In genomic region chr7:28924802-28925201, GRCm38 (mm10) we compare ENCODE assay signal across 8 mouse cellular contexts. TPM values are rescaled to one million over a fixed set of nuclear protein-coding genes. Genes with fewer than 3 reads are reported as not detected.
A peak's percentile ranks its signal among the peaks of the same experiment; 100 is the strongest.
DNase-seq lines count a peak whose midpoint lies in the region; ATAC-seq and TF ChIP-seq lines count a peak whose summit lies in the region.

No protein-coding gene starts in this region.

- no peaks in the 10 kb centered on the region for H3K27me3 ChIP-seq in megakaryocyte, embryonic 14.5 days (replicated peaks)
- H3K27me3 ChIP-seq in intestine, postnatal 0 days (replicated peaks; ENCODE audit: control insufficient read depth, insufficient read depth, low read length) = no peaks in the 10 kb centered on the region
- no peaks in the 10 kb centered on the region for H3K27me3 ChIP-seq in small intestine, adult 2 months (ENCODE audit: control insufficient read depth, insufficient read depth, low read length)

- DNase-seq in gastrocnemius, adult 2 months = peak; percentile 59
- no peak for DNase-seq in gastrocnemius, postnatal 25 days
- DNase-seq in embryo, embryonic 10.5 days (ENCODE audit: low spot score) = no peak

- peaks cover 94% of the 10 kb centered on the region for H3K36me3 ChIP-seq in megakaryocyte, embryonic 14.5 days (replicated peaks; ENCODE audit: low read length)
- H3K36me3 ChIP-seq in intestine, postnatal 0 days (ENCODE audit: control insufficient read depth, insufficient read depth) = peaks cover 11% of the 10 kb centered on the region
- H3K36me3 ChIP-seq in small intestine, adult 2 months (ENCODE audit: control insufficient read depth, insufficient read depth, low read length) = peaks cover 19% of the 10 kb centered on the region; the same call in 1 of the 2 replicates

- peak overlapping the region; percentile 42 for H3K4me2 ChIP-seq in intestine, postnatal 0 days (replicated peaks; ENCODE audit: low read depth)

- no peak for ATAC-seq in megakaryocyte, adult 5-6 weeks (ENCODE audit: poor library complexity, severe bottlenecking)
- peak; percentile 26; the same call in 1 of the 2 replicates for ATAC-seq in intestine, postnatal 0 days
- ATAC-seq in cerebellum, adult (ENCODE audit: insufficient number of reproducible peaks, low FRiP score, low TSS enrichment) = no peak

- peak overlapping the region; percentile 43 for H3K9ac ChIP-seq in intestine, postnatal 0 days (ENCODE audit: low read depth, low read length)

- TF ChIP-seq CTCF in gastrocnemius, adult 2 months (IDR thresholded peaks at IDR 0.05) = no peak
- no peak for TF ChIP-seq CTCF in intestine, postnatal 0 days (IDR thresholded peaks at IDR 0.05; ENCODE audit: low read depth)
- TF ChIP-seq CTCF in small intestine, adult 2 months (IDR thresholded peaks at IDR 0.05; ENCODE audit: extremely low read depth, insufficient read length, insufficient replicate concordance, low read depth, low read length) = no peak; the same call in 1 of the 2 replicates

- peak overlapping the region; percentile 39 for H3K4me3 ChIP-seq in gastrocnemius, adult 2 months
- peak overlapping the region; percentile 76 for H3K4me3 ChIP-seq in megakaryocyte, embryonic 14.5 days (replicated peaks)
- H3K4me3 ChIP-seq in intestine, postnatal 0 days (ENCODE audit: low read depth, low read length) = no peak overlapping the region
- H3K4me3 ChIP-seq in small intestine, adult 2 months (ENCODE audit: low read depth, low read length) = peak overlapping the region; percentile 33; the same call in 1 of the 2 replicates

- peak overlapping the region; percentile 94 for H3K27ac ChIP-seq in gastrocnemius, adult 2 months
- peak overlapping the region; percentile 93 for H3K27ac ChIP-seq in intestine, postnatal 0 days (ENCODE audit: low read depth, low read length)
- H3K27ac ChIP-seq in small intestine, adult 2 months (ENCODE audit: insufficient read depth, low read depth, low read length) = peak overlapping the region; percentile 99

- H3K9me3 ChIP-seq in megakaryocyte, embryonic 14.5 days = no peaks in the 10 kb centered on the region
- H3K9me3 ChIP-seq in intestine, postnatal 0 days (ENCODE audit: control insufficient read depth) = no peaks in the 10 kb centered on the region

- no peak for TF ChIP-seq POLR2A in small intestine, adult 2 months (IDR thresholded peaks at IDR 0.05; ENCODE audit: low read depth, low read length)

- 21% methylated on average over 3 of the region's 3 CpGs for whole genome bisulfite sequencing in intestine, postnatal 0 days
- WGBS in small intestine, adult 2 months = 33% methylated on average over 3 of the region's 3 CpGs

- peaks cover 98% of the 10 kb centered on the region for H3K4me1 ChIP-seq in megakaryocyte, embryonic 14.5 days
- peaks cover 28% of the 10 kb centered on the region for H3K4me1 ChIP-seq in intestine, postnatal 0 days (replicated peaks; ENCODE audit: control insufficient read depth, insufficient read depth, low read length)
- H3K4me1 ChIP-seq in small intestine, adult 2 months (ENCODE audit: control insufficient read depth, insufficient read depth, insufficient read length, low read length) = peaks cover 63% of the 10 kb centered on the region

- intact Hi-C loops in gastrocnemius, adult 2 months (cut with DNase I) = loop anchor here (5.0 kb wide), 1 partner anchor 37 kb away; the partner anchor contains the start of gene Actn4

RNA-seq across cellular contexts. Expression of gene Actn4, which starts 37.3 kb away (rescaled TPM):
- 10 to 100 TPM; 27.1 to 40.2 TPM for total RNA-seq in gastrocnemius, adult 2 months (2021)
- total RNA-seq in gastrocnemius, postnatal 25 days (2021) = 10 to 100 TPM; 36.7 to 45.8 TPM
- 517 and 590 TPM in 2 replicates for polyA plus RNA-seq in megakaryocyte, embryonic 14.5 days (2012; ENCODE audit: insufficient read depth, low replicate concordance)
- total RNA-seq in megakaryocyte, adult 5-6 weeks (2015) = 82.5 and 87.8 TPM in 2 replicates
- 44.7 and 55.1 TPM in 2 replicates for total RNA-seq in megakaryocyte, adult 5-6 weeks (2017)
- 293 and 319 TPM in 2 replicates for polyA plus RNA-seq in intestine, postnatal 0 days (2015; fragmentation: Nextera tagmentation; extraction: Ambion mirVana)
- 506 and 1,069 TPM in 2 replicates for polyA plus RNA-seq in small intestine, adult 2 months (2012; rRNA removed)

RNA-seq across cellular contexts. Expression of gene Capn12, which starts 43.6 kb away (rescaled TPM):
- total RNA-seq in gastrocnemius, adult 2 months (2021) = under 1 TPM; 0.15 to 0.28 TPM
- total RNA-seq in gastrocnemius, postnatal 25 days (2021) = under 1 TPM in 1 of 2 experiments, not detected in 1; 0.10 TPM
- polyA plus RNA-seq in megakaryocyte, embryonic 14.5 days (2012; ENCODE audit: insufficient read depth, low replicate concordance) = 0.08 TPM in 1 of 2 replicates, not detected in the other
- total RNA-seq in megakaryocyte, adult 5-6 weeks (2015) = not detected in 2 replicates
- total RNA-seq in megakaryocyte, adult 5-6 weeks (2017) = not detected in 2 replicates
- polyA plus RNA-seq in intestine, postnatal 0 days (2015; fragmentation: Nextera tagmentation; extraction: Ambion mirVana) = 0.25 and 0.37 TPM in 2 replicates
- polyA plus RNA-seq in small intestine, adult 2 months (2012; rRNA removed) = 0.08 and 0.10 TPM in 2 replicates

RNA-seq across cellular contexts. Expression of gene Eif3k, which starts 56.9 kb away (rescaled TPM):
- total RNA-seq in gastrocnemius, adult 2 months (2021) = 100 to 1,000 TPM; 122 to 141 TPM
- 100 to 1,000 TPM; 116 to 137 TPM for total RNA-seq in gastrocnemius, postnatal 25 days (2021)
- 143 and 185 TPM in 2 replicates for polyA plus RNA-seq in megakaryocyte, embryonic 14.5 days (2012; ENCODE audit: insufficient read depth, low replicate concordance)
- total RNA-seq in megakaryocyte, adult 5-6 weeks (2015) = 216 and 241 TPM in 2 replicates
- total RNA-seq in megakaryocyte, adult 5-6 weeks (2017) = 340 and 348 TPM in 2 replicates
- 282 and 286 TPM in 2 replicates for polyA plus RNA-seq in intestine, postnatal 0 days (2015; fragmentation: Nextera tagmentation; extraction: Ambion mirVana)
- polyA plus RNA-seq in small intestine, adult 2 months (2012; rRNA removed) = 135 and 169 TPM in 2 replicates

RNA-seq across cellular contexts. Expression of gene Map4k1, which starts 57.0 kb away (rescaled TPM):
- under 1 TPM; 0.25 to 0.33 TPM for total RNA-seq in gastrocnemius, adult 2 months (2021)
- under 1 TPM; 0.29 to 0.36 TPM for total RNA-seq in gastrocnemius, postnatal 25 days (2021)
- polyA plus RNA-seq in megakaryocyte, embryonic 14.5 days (2012; ENCODE audit: insufficient read depth, low replicate concordance) = 270 and 353 TPM in 2 replicates
- total RNA-seq in megakaryocyte, adult 5-6 weeks (2015) = 53.8 and 54.4 TPM in 2 replicates
- total RNA-seq in megakaryocyte, adult 5-6 weeks (2017) = 44.2 and 60.4 TPM in 2 replicates
- polyA plus RNA-seq in intestine, postnatal 0 days (2015; fragmentation: Nextera tagmentation; extraction: Ambion mirVana) = 1.5 and 1.6 TPM in 2 replicates
- polyA plus RNA-seq in small intestine, adult 2 months (2012; rRNA removed) = 11.1 and 21.3 TPM in 2 replicates
